18 mouse cellular contexts compared by ENCODE assay signal in genomic region chr11:77199636-77200035, GRCm38 (mm10). TPM values are rescaled to one million over a fixed set of nuclear protein-coding genes. Genes with fewer than 3 reads are reported as not detected.
DNase-seq lines count a peak whose midpoint lies in the region; ATAC-seq and TF ChIP-seq lines count a peak whose summit lies in the region.
"Had no signal": no experiment of that assay in that cellular context is flagged by ENCODE, and none has a peak within 500 bp of the region (broad histone marks: within the 10 kb centered on the region; RNA-seq: fewer than 3 reads in every experiment).

No protein-coding gene starts in this region.

- no peak for TF ChIP-seq POLR2A in MEL (IDR thresholded peaks at IDR 0.05; ENCODE audit: control insufficient read depth in 1 of 2, insufficient read depth in 1 of 2, low read depth in 1 of 2, low read length in 2 of 2, poor library complexity in 1 of 2)

- no peak overlapping the region for H3K27ac ChIP-seq in MEL (ENCODE audit: control insufficient read depth, low read depth, low read length)
- H3K27ac ChIP-seq in intestine, postnatal 0 days (ENCODE audit: low read depth, low read length): peak overlapping the region; percentile 46; the same call in 1 of the 2 replicates
- H3K27ac ChIP-seq in kidney, embryonic 16.5 days (ENCODE audit: low read length): peak overlapping the region; percentile 68; the same call in 1 of the 2 replicates
- H3K27ac ChIP-seq in liver, embryonic 15.5 days (replicated peaks): 0 out of 2 replicates have a peak overlapping the region, but pooled peaks have one; percentile 2
- H3K27ac ChIP-seq: embryonic facial prominence, embryonic 12.5 days had no signal

- 20% methylated on average over 4 of the region's 4 CpGs for WGBS in intestine, postnatal 0 days
- 43% methylated on average over 4 of the region's 4 CpGs for WGBS in kidney, embryonic 16.5 days
- 28% methylated on average over 4 of the region's 4 CpGs for WGBS in liver, embryonic 15.5 days (ENCODE audit: insufficient replicate concordance)

- no peaks in the 10 kb centered on the region for H3K27me3 ChIP-seq in MEL (ENCODE audit: control insufficient read depth in 1 of 2, insufficient read depth in 2 of 2, low read length in 2 of 2)
- no peaks in the 10 kb centered on the region for H3K27me3 ChIP-seq in intestine, postnatal 0 days (replicated peaks; ENCODE audit: control insufficient read depth, insufficient read depth, low read length)
- no peaks in the 10 kb centered on the region for H3K27me3 ChIP-seq in kidney, embryonic 16.5 days (ENCODE audit: insufficient read depth, low read length)
- no peaks in the 10 kb centered on the region for H3K27me3 ChIP-seq in liver, embryonic 15.5 days
- H3K27me3 ChIP-seq: embryonic facial prominence, embryonic 12.5 days; Patski had no signal

- peaks cover 8 to 20% of the 10 kb centered on the region in 2 experiments for H3K4me1 ChIP-seq in MEL (ENCODE audit: control insufficient read depth in 1 of 2, insufficient read depth in 2 of 2, low read length in 2 of 2)
- H3K4me1 ChIP-seq in intestine, postnatal 0 days (replicated peaks; ENCODE audit: control insufficient read depth, insufficient read depth, low read length): 0 out of 2 replicates have a peak, but pooled peaks cover 3% of the 10 kb centered on the region
- H3K4me1 ChIP-seq in kidney, embryonic 16.5 days (ENCODE audit: insufficient read depth, low read length): peaks cover 12% of the 10 kb centered on the region
- H3K4me1 ChIP-seq in liver, embryonic 15.5 days (replicated peaks): 0 out of 2 replicates have a peak, but pooled peaks cover 8% of the 10 kb centered on the region

- ATAC-seq in intestine, postnatal 0 days: peak; percentile 67
- no peak for ATAC-seq in kidney, embryonic 16.5 days (ENCODE audit: low FRiP score, low TSS enrichment)
- ATAC-seq in liver, embryonic 15.5 days (ENCODE audit: insufficient read depth): no peak
- ATAC-seq: activated CD4-positive, CD25-positive, alpha-beta regulatory T cell, adult 4 months; forebrain, postnatal 0 days; Patski had no signal

- peak overlapping the region; percentile 45 for H3K4me2 ChIP-seq in intestine, postnatal 0 days (replicated peaks; ENCODE audit: low read depth)
- 0 out of 2 replicates have a peak overlapping the region, but pooled peaks have one; percentile 10 for H3K4me2 ChIP-seq in kidney, embryonic 16.5 days (replicated peaks; ENCODE audit: low read depth, low read length)
- peak overlapping the region; percentile 8; the same call in 1 of the 2 replicates for H3K4me2 ChIP-seq in liver, embryonic 15.5 days
- H3K4me2 ChIP-seq: embryonic facial prominence, embryonic 12.5 days had no signal

- H3K9me3 ChIP-seq in MEL (replicated peaks; ENCODE audit: insufficient read depth, low read length): no peaks in the 10 kb centered on the region
- no peaks in the 10 kb centered on the region for H3K9me3 ChIP-seq in intestine, postnatal 0 days (ENCODE audit: control insufficient read depth)
- no peaks in the 10 kb centered on the region for H3K9me3 ChIP-seq in kidney, embryonic 16.5 days (ENCODE audit: low read length)
- no peaks in the 10 kb centered on the region for H3K9me3 ChIP-seq in liver, embryonic 15.5 days (replicated peaks)
- H3K9me3 ChIP-seq: embryonic facial prominence, embryonic 12.5 days had no signal

- no peak for TF ChIP-seq RAD21 in MEL (IDR thresholded peaks at IDR 0.05; ENCODE audit: low read depth, low read length)

- H3K79me2 ChIP-seq in MEL (ENCODE audit: control insufficient read depth, insufficient read depth, low read length, poor library complexity): no peaks in the 10 kb centered on the region

- no peak overlapping the region for H3K4me3 ChIP-seq in MEL (ENCODE audit: control insufficient read depth in 1 of 2, insufficient read depth in 1 of 2, low read depth in 2 of 2, low read length in 2 of 2)
- H3K4me3 ChIP-seq in intestine, postnatal 0 days (ENCODE audit: low read depth, low read length): no peak overlapping the region
- H3K4me3 ChIP-seq in kidney, embryonic 16.5 days (ENCODE audit: low read length): no peak overlapping the region
- no peak overlapping the region for H3K4me3 ChIP-seq in liver, embryonic 15.5 days (replicated peaks)
- H3K4me3 ChIP-seq: embryonic facial prominence, embryonic 12.5 days had no signal

- H3K36me3 ChIP-seq in MEL (ENCODE audit: control insufficient read depth in 1 of 2, insufficient read depth in 2 of 2, low read length in 2 of 2): peaks cover 0 to 20% of the 10 kb centered on the region in 2 experiments; a peak in 2 of 4 replicates
- H3K36me3 ChIP-seq in intestine, postnatal 0 days (ENCODE audit: control insufficient read depth, insufficient read depth): no peaks in the 10 kb centered on the region
- H3K36me3 ChIP-seq in kidney, embryonic 16.5 days (ENCODE audit: insufficient read depth, low read length): no peaks in the 10 kb centered on the region
- no peaks in the 10 kb centered on the region for H3K36me3 ChIP-seq in liver, embryonic 15.5 days (replicated peaks)
- H3K36me3 ChIP-seq: embryonic facial prominence, embryonic 12.5 days had no signal

- no peak overlapping the region for H3K9ac ChIP-seq in MEL (ENCODE audit: control insufficient read depth, low read depth, low read length, poor library complexity, severe bottlenecking)
- no peak overlapping the region for H3K9ac ChIP-seq in intestine, postnatal 0 days (ENCODE audit: low read depth, low read length)
- no peak overlapping the region for H3K9ac ChIP-seq in kidney, embryonic 16.5 days (replicated peaks; ENCODE audit: low read length)
- no peak overlapping the region for H3K9ac ChIP-seq in liver, embryonic 15.5 days
- H3K9ac ChIP-seq: embryonic facial prominence, embryonic 12.5 days; forebrain, postnatal 0 days had no signal

- peak in 1 of 2 experiments; percentile 71; a peak in 1 of 4 replicates for TF ChIP-seq EP300 in MEL (IDR thresholded peaks at IDR 0.05; ENCODE audit: low read depth in 1 of 2, low read length in 2 of 2)

- DNase-seq in MEL (ENCODE audit: low read depth, low spot score): peak; percentile 39
- DNase-seq in gastrocnemius, postnatal 4 days (ENCODE audit: low spot score in 2 of 2): no peak
- no peak for DNase-seq in left cerebral cortex, adult 18-20 months (ENCODE audit: low spot score in 2 of 2)
- no peak for DNase-seq in gastrocnemius, adult 8-10 months (ENCODE audit: low spot score in 2 of 2)
- DNase-seq: adrenal gland, postnatal 14 days; B cell, adult 2 months; cerebellum, adult 8-10 months; forebrain, postnatal 0 days; gastrocnemius, postnatal 10 days; lung, postnatal 10 days; right cerebral cortex, postnatal 14 days; thymus, postnatal 36 days had no signal

- TF ChIP-seq CTCF in MEL (IDR thresholded peaks at IDR 0.05 in 2 of 3, conservative IDR thresholded peaks at IDR 0.05 in 1 of 3; ENCODE audit: control insufficient read depth in 1 of 3, insufficient read depth in 1 of 3, low read depth in 2 of 3, low read length in 3 of 3, poor library complexity in 1 of 3, severe bottlenecking in 1 of 3): no peak
- TF ChIP-seq CTCF in intestine, postnatal 0 days (IDR thresholded peaks at IDR 0.05; ENCODE audit: low read depth): no peak

TF ChIP-seq in MEL, 35 proteins besides CTCF, POLR2A, EP300 and RAD21:
- no peak for TF ChIP-seq SIN3A (IDR thresholded peaks at IDR 0.05; ENCODE audit: low read length)
- 0 out of 2 replicates have a peak, but pooled peaks have one; percentile 24 for TF ChIP-seq ELF1 (IDR thresholded peaks at IDR 0.05; ENCODE audit: low read depth, low read length)
- TF ChIP-seq USF1 (IDR thresholded peaks at IDR 0.05; ENCODE audit: low read depth, low read length): no peak
- TF ChIP-seq GATA1 (IDR thresholded peaks at IDR 0.05; ENCODE audit: low read depth, low read length): peak; percentile 65
- no peak for TF ChIP-seq ZC3H11A (IDR thresholded peaks at IDR 0.05; ENCODE audit: low read depth, low read length)
- TF ChIP-seq MXI1 (IDR thresholded peaks at IDR 0.05; ENCODE audit: low read depth, low read length): no peak

RNA-seq across cellular contexts. Expression of gene Efcab5, which starts 10.9 kb away (rescaled TPM):
- total RNA-seq in MEL (2012; rRNA removed): 0.23 and 0.27 TPM in 2 replicates
- under 1 TPM in 1 of 2 experiments, not detected in 1; 0.29 TPM for polyA plus RNA-seq in MEL (2012; ENCODE audit: insufficient read depth in 1 of 2, insufficient read length in 2 of 2, low read depth in 1 of 2, low replicate concordance in 2 of 2, missing spikeins in 1 of 2)
- polyA plus RNA-seq in intestine, postnatal 0 days (2015; fragmentation: Nextera tagmentation; extraction: Ambion mirVana): 0.46 and 0.55 TPM in 2 replicates
- polyA plus RNA-seq in kidney, embryonic 16.5 days (2015; fragmentation: Nextera tagmentation; extraction: Ambion mirVana): 0.09 and 0.37 TPM in 2 replicates
- 0.09 and 0.24 TPM in 2 replicates for polyA plus RNA-seq in liver, embryonic 15.5 days (2015; fragmentation: Nextera tagmentation; extraction: Ambion mirVana)
- total RNA-seq in gastrocnemius, postnatal 4 days (2021): 1 to 10 TPM in 1 of 2 experiments, under 1 TPM in 1; 0.57 to 1.2 TPM
- total RNA-seq in left cerebral cortex, adult 18-20 months (2021): 1 to 10 TPM; 2.9 to 3.1 TPM
- total RNA-seq in gastrocnemius, adult 8-10 months (2022): under 1 TPM; 0.15 to 0.27 (median 0.20) TPM

RNA-seq across cellular contexts. Expression of gene Ssh2, which starts 16.5 kb away (rescaled TPM):
- 6.3 and 9.7 TPM in 2 replicates for total RNA-seq in MEL (2012; rRNA removed)
- 10 to 100 TPM; 16.5 to 29.2 TPM for polyA plus RNA-seq in MEL (2012; ENCODE audit: insufficient read depth in 1 of 2, insufficient read length in 2 of 2, low read depth in 1 of 2, low replicate concordance in 2 of 2, missing spikeins in 1 of 2)
- polyA plus RNA-seq in intestine, postnatal 0 days (2015; fragmentation: Nextera tagmentation; extraction: Ambion mirVana): 2.7 and 3.3 TPM in 2 replicates
- 7.4 and 9.4 TPM in 2 replicates for polyA plus RNA-seq in kidney, embryonic 16.5 days (2015; fragmentation: Nextera tagmentation; extraction: Ambion mirVana)
- 3.9 and 5.1 TPM in 2 replicates for polyA plus RNA-seq in liver, embryonic 15.5 days (2015; fragmentation: Nextera tagmentation; extraction: Ambion mirVana)
- 10 to 100 TPM; 29.1 to 35.9 TPM for total RNA-seq in gastrocnemius, postnatal 4 days (2021)
- total RNA-seq in left cerebral cortex, adult 18-20 months (2021): 10 to 100 TPM; 29.5 to 30.1 TPM
- 10 to 100 TPM; 37.3 to 44.4 (median 42.8) TPM for total RNA-seq in gastrocnemius, adult 8-10 months (2022)
